Mouse (Mus musculus) heart, postnatal 0 days (tissue): ENCODE data around the gene Rap1gap.

ENCODE experiments used
- CTCF ChIP-seq: IDR thresholded peaks from 2 replicates; pipeline ENCODE4 v1.5.1; 2016; ENCODE audit warnings: antibody characterized with exemption, control low read depth, low read depth
- EP300 ChIP-seq: IDR thresholded peaks from 2 replicates; pipeline ENCODE4 v1.6.1; 2016; ENCODE audit warnings: antibody characterized with exemption, low read depth

DNA sequence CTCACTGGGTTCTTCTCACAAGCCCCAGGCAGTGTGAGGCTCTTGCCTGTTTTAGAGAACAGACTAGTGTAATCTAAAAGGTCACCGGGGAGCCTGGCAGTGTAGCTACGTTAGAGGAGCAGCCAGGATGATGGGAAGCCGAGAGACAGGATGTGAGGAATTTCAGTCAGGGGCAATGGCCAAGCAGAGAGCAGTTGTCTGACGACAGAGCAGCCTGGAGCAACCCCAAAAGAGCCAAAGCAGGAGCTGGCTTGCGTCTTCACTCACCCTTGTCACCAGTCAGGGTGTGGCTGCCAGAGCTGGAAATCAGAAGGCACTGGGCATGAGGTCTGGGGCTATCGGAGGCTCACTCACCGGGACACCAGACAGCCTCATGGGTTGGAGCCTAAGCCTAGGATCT is 105.1 kb downstream of the Rap1gap start:
- TF ChIP-seq CTCF (no peak), EP300 (no peak)
